Mouse (Mus musculus): ENCODE results near the gene Elmo1. TPM values are rescaled to one million over a fixed set of nuclear protein-coding genes. Genes with fewer than 3 reads are reported as not detected.

The Elmo1 gene
- polyA plus RNA-seq, 1 experiment from 2014 or later, result 12.2 TPM

DNA sequence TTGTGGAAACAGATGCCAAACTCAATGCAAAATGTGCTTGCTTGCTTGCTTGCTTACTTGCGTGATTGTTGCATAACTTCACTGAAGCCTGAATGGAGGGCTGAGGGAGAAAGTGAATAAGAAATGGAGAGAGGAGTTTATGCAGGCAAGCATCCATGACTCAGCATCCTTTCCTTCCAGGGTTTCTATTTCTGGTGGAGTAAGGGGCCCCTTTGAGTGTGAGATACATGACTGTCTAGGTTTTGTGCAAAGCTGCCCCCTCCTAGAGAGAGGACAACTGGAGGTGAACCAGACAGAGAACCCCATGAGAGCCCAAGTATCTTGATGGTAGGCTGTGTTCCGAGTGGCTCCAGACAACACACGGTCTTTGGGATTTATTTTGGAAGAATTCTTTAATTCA, 508.2 kb downstream of the Elmo1 start:
- Histone ChIP-seq H3K4me3 (ENCODE audit: low read depth, low read length) (no peak overlapping the region), H3K9ac (replicated peaks; ENCODE audit: low read depth, low read length) (no peak overlapping the region), H3K4me1 (ENCODE audit: control insufficient read depth, insufficient read depth, low read length) (no peaks in the 10 kb centered on the region), H3K27ac (ENCODE audit: low read length) (no peak overlapping the region), H3K9me3 (ENCODE audit: control insufficient read depth, low read depth, low read length) (no peaks in the 10 kb centered on the region), H3K27me3 (ENCODE audit: control insufficient read depth, insufficient read depth, low read length) (no peaks in the 10 kb centered on the region), H3K36me3 (ENCODE audit: control insufficient read depth, insufficient read depth, low read length) (no peaks in the 10 kb centered on the region), H3K4me2 (replicated peaks; ENCODE audit: low read depth, low read length) (no peak overlapping the region)
- no peak for ATAC-seq (ENCODE audit: insufficient number of reproducible peaks, insufficient read depth, low FRiP score, low read depth)
- 92% methylated on average over 3 of the region's 3 CpGs for WGBS

DNA sequence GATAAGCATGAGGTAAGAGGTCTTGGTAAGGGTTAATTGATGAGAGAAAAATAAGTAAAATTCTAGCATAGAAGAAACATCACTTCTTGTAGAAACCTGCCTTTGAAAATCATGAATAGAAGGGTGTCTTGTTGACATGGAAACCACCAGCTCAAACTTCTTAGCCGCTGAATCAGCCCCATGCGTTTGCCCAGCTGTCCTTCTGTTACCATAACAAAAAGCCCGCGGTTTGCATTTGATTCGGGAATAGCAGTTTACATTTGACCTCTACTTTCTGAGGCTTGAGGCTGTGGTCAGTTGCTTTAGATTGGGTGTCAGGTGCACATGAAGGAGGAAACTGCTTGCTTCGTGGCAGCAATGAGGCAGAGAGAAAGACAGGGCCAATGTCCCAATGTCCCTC, 509.9 kb downstream of the Elmo1 start:
- Histone ChIP-seq H3K27ac (ENCODE audit: low read length) (no peak overlapping the region), H3K4me3 (ENCODE audit: low read depth, low read length) (no peak overlapping the region), H3K27me3 (ENCODE audit: control insufficient read depth, insufficient read depth, low read length) (no peaks in the 10 kb centered on the region), H3K9ac (replicated peaks; ENCODE audit: low read depth, low read length) (no peak overlapping the region), H3K4me2 (replicated peaks; ENCODE audit: low read depth, low read length) (no peak overlapping the region), H3K36me3 (ENCODE audit: control insufficient read depth, insufficient read depth, low read length) (no peaks in the 10 kb centered on the region), H3K9me3 (ENCODE audit: control insufficient read depth, low read depth, low read length) (no peaks in the 10 kb centered on the region), H3K4me1 (ENCODE audit: control insufficient read depth, insufficient read depth, low read length) (no peaks in the 10 kb centered on the region)
- WGBS, result 29% methylated on average over 6 of the region's 6 CpGs
- no peak for ATAC-seq (ENCODE audit: insufficient number of reproducible peaks, insufficient read depth, low FRiP score, low read depth)

DNA sequence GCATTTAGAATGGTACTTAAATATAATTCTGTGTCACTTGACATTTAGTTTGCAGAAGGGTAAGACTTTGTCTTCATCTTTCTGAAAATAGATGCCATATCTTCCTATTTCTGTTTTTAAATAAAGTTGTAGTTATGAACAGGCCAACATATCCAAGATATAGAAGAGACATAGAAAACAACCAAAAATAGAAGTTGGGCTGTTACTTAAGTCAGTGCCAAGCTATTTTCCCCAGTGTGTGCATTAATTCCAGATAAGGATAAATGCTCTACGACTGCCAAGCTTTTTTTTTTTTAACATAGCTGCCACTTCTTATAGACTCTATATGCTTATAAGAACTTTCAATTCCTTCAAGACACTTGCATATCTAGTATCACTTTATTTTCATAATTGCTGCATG, 511.0 kb downstream of the Elmo1 start:
- Histone ChIP-seq H3K36me3 (ENCODE audit: control insufficient read depth, insufficient read depth, low read length) (no peaks in the 10 kb centered on the region), H3K9me3 (ENCODE audit: control insufficient read depth, low read depth, low read length) (no peaks in the 10 kb centered on the region), H3K27ac (ENCODE audit: low read length) (no peak overlapping the region), H3K4me2 (replicated peaks; ENCODE audit: low read depth, low read length) (no peak overlapping the region), H3K27me3 (ENCODE audit: control insufficient read depth, insufficient read depth, low read length) (no peaks in the 10 kb centered on the region), H3K4me3 (ENCODE audit: low read depth, low read length) (no peak overlapping the region), H3K9ac (replicated peaks; ENCODE audit: low read depth, low read length) (no peak overlapping the region), H3K4me1 (ENCODE audit: control insufficient read depth, insufficient read depth, low read length) (no peaks in the 10 kb centered on the region)
- 63% methylated on average over 1 of the region's 1 CpGs for WGBS
- ATAC-seq (ENCODE audit: insufficient number of reproducible peaks, insufficient read depth, low FRiP score, low read depth), result no peak

DNA sequence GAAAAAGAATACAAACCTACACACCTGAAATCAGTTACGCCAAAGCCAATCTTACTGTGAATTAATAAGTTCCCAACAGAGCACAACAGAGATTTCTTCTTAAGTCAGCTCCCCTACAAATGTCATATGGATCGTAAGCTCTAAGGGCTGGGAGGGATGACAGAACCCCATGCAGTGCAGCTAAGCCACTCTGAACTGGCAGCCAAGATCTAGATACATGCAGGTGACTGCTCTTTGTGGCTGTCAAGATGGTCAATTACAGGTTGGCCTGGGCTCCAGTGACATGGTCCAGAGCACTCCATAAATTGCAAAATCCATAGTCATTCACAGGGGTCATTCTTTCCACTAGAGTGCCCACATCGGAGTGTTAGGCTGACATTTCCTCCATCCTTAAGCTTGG, 516.5 kb downstream of the Elmo1 start:
- Histone ChIP-seq H3K4me2 (replicated peaks; ENCODE audit: low read depth, low read length) (no peak overlapping the region), H3K9me3 (ENCODE audit: control insufficient read depth, low read depth, low read length) (no peaks in the 10 kb centered on the region), H3K27me3 (ENCODE audit: control insufficient read depth, insufficient read depth, low read length) (no peaks in the 10 kb centered on the region), H3K4me3 (ENCODE audit: low read depth, low read length) (no peak overlapping the region), H3K4me1 (ENCODE audit: control insufficient read depth, insufficient read depth, low read length) (no peaks in the 10 kb centered on the region), H3K9ac (replicated peaks; ENCODE audit: low read depth, low read length) (no peak overlapping the region), H3K36me3 (ENCODE audit: control insufficient read depth, insufficient read depth, low read length) (no peaks in the 10 kb centered on the region), H3K27ac (ENCODE audit: low read length) (no peak overlapping the region)
- no peak for ATAC-seq (ENCODE audit: insufficient number of reproducible peaks, insufficient read depth, low FRiP score, low read depth)
- 95% methylated on average over 3 of the region's 3 CpGs for WGBS

DNA sequence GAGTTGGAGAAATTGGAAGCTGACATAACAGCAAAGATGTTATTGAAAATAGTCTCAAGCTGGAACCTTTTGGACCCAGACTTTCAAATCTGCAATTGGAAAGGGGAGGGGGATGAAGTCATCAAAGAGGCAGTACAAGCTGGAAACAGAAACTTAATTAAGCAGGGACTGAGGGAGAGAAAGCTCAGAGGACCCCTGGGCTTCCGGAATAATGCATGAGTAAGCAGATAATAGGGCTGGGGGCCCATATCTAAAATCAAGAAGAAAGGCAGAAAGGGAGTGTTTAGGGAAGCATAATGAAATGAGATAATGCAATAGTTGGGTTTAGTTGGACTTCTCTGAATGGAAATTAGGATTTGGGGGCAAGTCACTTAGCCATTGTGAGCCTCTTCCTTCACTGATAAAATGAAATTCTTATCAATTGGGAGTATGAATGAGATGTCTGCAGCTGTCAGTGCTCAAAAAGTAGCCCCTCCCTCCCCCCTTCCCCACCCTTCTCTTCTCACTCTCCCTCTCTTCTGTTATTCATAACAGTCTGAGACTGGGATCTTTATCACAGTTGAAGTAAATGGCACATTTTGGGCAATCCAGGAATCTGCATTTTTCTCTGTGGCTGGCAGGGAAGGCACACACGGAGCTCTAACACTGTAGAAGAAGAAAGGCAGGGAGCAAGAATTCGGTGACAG, 518.8 kb downstream of the Elmo1 start:
- H3K9me3 ChIP-seq (ENCODE audit: control insufficient read depth, low read depth, low read length), result no peaks in the 10 kb centered on the region
- H3K36me3 ChIP-seq (ENCODE audit: control insufficient read depth, insufficient read depth, low read length), result no peaks in the 10 kb centered on the region
- no peak overlapping the region for H3K4me3 ChIP-seq (ENCODE audit: low read depth, low read length)
- no peak overlapping the region for H3K4me2 ChIP-seq (replicated peaks; ENCODE audit: low read depth, low read length)
- H3K27me3 ChIP-seq (ENCODE audit: control insufficient read depth, insufficient read depth, low read length), result no peaks in the 10 kb centered on the region
- no peaks in the 10 kb centered on the region for H3K4me1 ChIP-seq (ENCODE audit: control insufficient read depth, insufficient read depth, low read length)
- ATAC-seq (ENCODE audit: insufficient number of reproducible peaks, insufficient read depth, low FRiP score, low read depth), result no peak
- WGBS, result 59% methylated on average over 3 of the region's 3 CpGs
- no peak overlapping the region for H3K9ac ChIP-seq (replicated peaks; ENCODE audit: low read depth, low read length)
- H3K27ac ChIP-seq (ENCODE audit: low read length), result no peak overlapping the region

DNA sequence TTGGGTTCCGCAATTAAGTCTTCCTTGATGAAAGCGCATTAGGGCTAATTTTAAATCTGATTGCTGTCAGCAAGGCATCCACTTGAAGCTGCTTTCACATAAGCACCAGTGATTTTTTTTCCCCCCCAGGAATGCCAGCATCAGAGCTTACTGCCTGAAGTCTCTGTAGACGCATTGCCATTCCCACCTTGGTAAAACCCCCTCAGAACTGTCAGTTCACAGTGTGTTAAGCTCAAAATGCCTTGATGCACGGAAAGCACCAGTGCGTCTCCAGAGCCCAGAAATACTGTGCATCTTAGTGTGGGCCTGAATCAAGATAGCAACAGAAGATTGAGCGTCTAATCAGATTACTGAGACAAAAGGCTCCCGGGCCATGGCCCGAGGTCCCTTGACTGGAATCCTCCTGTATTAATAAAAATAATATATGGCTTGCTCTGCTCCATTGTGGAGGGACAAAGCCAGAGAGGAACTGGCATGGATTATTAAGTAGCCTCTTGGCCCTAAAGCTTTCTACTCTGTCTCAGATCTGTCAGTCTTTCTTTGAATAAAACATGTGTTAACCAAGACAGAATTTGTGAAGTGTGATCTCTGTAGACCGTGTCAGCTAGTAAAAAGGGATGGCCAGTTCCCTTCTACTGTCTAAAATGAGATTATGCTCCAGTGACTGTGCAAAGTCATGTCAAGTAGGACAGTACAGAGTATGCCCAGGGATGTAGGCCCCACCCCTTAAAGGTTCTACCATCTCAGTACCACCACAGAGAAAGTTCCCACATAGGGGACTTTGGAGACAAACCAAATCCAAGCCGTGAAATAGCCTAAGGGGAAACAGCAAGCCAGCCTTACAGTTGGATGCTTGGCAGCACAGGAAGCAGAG, 525.4 kb downstream of the Elmo1 start:
- no peaks in the 10 kb centered on the region for H3K4me1 ChIP-seq (ENCODE audit: control insufficient read depth, insufficient read depth, low read length)

DNA sequence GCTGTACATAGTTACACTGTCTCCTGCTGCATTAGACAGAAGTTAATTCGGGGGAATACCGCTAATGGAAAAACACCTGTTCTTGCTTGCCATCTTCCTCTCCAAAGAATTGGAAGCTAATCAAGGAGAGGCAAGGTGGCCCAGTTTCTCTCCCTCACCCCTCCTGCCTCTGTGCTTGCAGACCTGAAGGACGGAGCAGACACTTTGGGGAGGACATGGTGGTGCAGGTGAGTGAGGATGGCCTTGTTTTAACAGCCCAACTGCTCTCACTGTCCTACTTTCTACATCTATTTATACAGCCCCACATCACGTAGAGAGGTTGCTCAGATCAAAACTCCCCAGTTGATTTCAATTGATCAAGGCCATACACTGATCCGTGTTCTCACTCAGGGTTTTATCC, 529.5 kb downstream of the Elmo1 start:
- Histone ChIP-seq H3K4me1 (ENCODE audit: control insufficient read depth, insufficient read depth, low read length) (no peaks in the 10 kb centered on the region), H3K9me3 (ENCODE audit: control insufficient read depth, low read depth, low read length) (no peaks in the 10 kb centered on the region), H3K27ac (ENCODE audit: low read length) (no peak overlapping the region), H3K27me3 (ENCODE audit: control insufficient read depth, insufficient read depth, low read length) (no peaks in the 10 kb centered on the region), H3K9ac (replicated peaks; ENCODE audit: low read depth, low read length) (no peak overlapping the region), H3K4me3 (ENCODE audit: low read depth, low read length) (no peak overlapping the region), H3K4me2 (replicated peaks; ENCODE audit: low read depth, low read length) (no peak overlapping the region), H3K36me3 (ENCODE audit: control insufficient read depth, insufficient read depth, low read length) (no peaks in the 10 kb centered on the region)
- 84% methylated on average over 5 of the region's 5 CpGs for WGBS
- no peak for ATAC-seq (ENCODE audit: insufficient number of reproducible peaks, insufficient read depth, low FRiP score, low read depth)

More for the DNA sequence above, 525.4 kb downstream of the Elmo1 start:
- H3K9me3 ChIP-seq (ENCODE audit: control insufficient read depth, low read depth, low read length), result no peaks in the 10 kb centered on the region
- H3K27me3 ChIP-seq (ENCODE audit: control insufficient read depth, insufficient read depth, low read length), result no peaks in the 10 kb centered on the region
- no peak for ATAC-seq (ENCODE audit: insufficient number of reproducible peaks, insufficient read depth, low FRiP score, low read depth)
- no peak overlapping the region for H3K4me3 ChIP-seq (ENCODE audit: low read depth, low read length)
- no peak overlapping the region for H3K4me2 ChIP-seq (replicated peaks; ENCODE audit: low read depth, low read length)
- H3K36me3 ChIP-seq (ENCODE audit: control insufficient read depth, insufficient read depth, low read length), result no peaks in the 10 kb centered on the region
- WGBS, result 73% methylated on average over 10 of the region's 10 CpGs
- H3K27ac ChIP-seq (ENCODE audit: low read length), result no peak overlapping the region
- H3K9ac ChIP-seq (replicated peaks; ENCODE audit: low read depth, low read length), result no peak overlapping the region

DNA sequence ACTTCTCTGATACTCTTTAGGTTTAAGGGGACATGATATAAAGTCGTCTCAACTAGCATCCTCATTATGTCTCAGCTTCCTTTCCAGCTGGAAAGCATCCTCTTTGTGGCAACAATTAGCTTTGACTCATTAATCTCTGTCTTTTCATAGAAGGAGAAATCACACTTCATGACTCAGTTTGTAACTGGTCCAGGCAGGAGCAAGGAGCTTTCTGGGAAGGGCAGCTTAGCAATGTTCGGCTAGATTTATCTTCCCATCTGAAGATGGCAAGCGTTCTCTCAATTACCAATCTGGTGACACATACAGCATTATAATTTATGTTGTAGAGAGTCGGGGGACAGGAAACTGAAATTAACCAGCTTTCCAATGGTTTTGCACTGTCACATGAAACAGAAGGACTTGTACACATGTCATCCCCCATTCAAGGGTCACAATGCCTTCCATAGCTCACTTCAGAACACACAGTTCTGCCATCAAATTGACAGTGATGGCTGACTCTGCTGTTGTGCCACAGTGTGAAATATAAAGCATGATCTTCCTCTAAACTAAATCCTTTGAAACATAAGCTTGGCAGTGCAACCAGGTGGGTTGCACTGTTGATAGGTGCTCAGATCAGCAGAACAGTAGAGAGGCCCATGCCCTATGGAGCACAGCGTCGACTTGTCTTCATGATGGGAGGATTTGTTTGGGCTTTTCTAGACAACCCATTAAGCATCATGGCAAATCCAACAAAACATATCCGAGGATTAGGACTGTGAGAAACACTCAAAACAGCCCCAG, 532.9 kb downstream of the Elmo1 start:
- 67% methylated on average over 7 of the region's 7 CpGs for WGBS
- ATAC-seq (ENCODE audit: insufficient number of reproducible peaks, insufficient read depth, low FRiP score, low read depth), result no peak

More for the DNA sequence above, 532.9 kb downstream of the Elmo1 start:
- H3K4me2 ChIP-seq (replicated peaks; ENCODE audit: low read depth, low read length), result no peak overlapping the region
- H3K9me3 ChIP-seq (ENCODE audit: control insufficient read depth, low read depth, low read length), result no peaks in the 10 kb centered on the region
- H3K9ac ChIP-seq (replicated peaks; ENCODE audit: low read depth, low read length), result no peak overlapping the region
- H3K4me3 ChIP-seq (ENCODE audit: low read depth, low read length), result no peak overlapping the region
- H3K4me1 ChIP-seq (ENCODE audit: control insufficient read depth, insufficient read depth, low read length), result no peaks in the 10 kb centered on the region
- H3K27ac ChIP-seq (ENCODE audit: low read length), result no peak overlapping the region
- H3K36me3 ChIP-seq (ENCODE audit: control insufficient read depth, insufficient read depth, low read length), result no peaks in the 10 kb centered on the region
- H3K27me3 ChIP-seq (ENCODE audit: control insufficient read depth, insufficient read depth, low read length), result no peaks in the 10 kb centered on the region

Data from stomach, embryonic 14.5 days (tissue).